ENCODE assay signal across 17 mouse cellular contexts in the genomic region with DNA sequence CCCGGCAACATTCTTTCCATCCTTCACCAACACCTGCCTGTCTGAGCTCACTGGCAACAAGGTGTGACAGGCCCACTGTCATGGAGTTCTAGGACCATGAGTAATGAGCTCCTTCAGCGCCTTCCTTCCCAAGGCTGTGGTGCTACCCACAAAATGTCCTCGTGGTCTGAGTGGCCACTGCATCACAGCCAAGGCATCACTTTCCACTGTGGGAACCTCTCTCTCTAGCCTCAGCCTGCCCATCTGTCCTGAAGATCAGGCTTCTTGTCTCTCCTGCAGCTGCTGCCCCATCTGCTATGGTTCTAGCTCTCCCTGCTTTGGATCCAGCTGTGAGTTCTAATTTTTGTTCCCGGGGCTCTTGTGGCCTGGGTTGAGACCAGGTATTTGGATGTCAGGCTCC.
"Had no signal": no experiment of that assay in that cellular context is flagged by ENCODE, and none has a peak within 500 bp of the region (broad histone marks: within the 10 kb centered on the region; RNA-seq: fewer than 3 reads in every experiment).

No protein-coding gene starts in this region.

- ATAC-seq: midbrain, embryonic 15.5 days had no signal

- H3K27me3 ChIP-seq: limb, embryonic 12.5 days; limb, embryonic 15.5 days; liver, embryonic 15.5 days; midbrain, embryonic 12.5 days; midbrain, embryonic 15.5 days; neural tube, embryonic 12.5 days; neural tube, embryonic 15.5 days had no signal

- H3K9ac ChIP-seq: limb, embryonic 12.5 days; limb, embryonic 15.5 days; liver, embryonic 15.5 days; midbrain, embryonic 12.5 days; midbrain, embryonic 15.5 days; neural tube, embryonic 12.5 days; neural tube, embryonic 15.5 days had no signal

- H3K36me3 ChIP-seq: limb, embryonic 12.5 days; limb, embryonic 15.5 days; liver, embryonic 15.5 days; midbrain, embryonic 12.5 days; midbrain, embryonic 15.5 days; neural tube, embryonic 12.5 days had no signal

- DNase-seq: kidney, adult 2 months; kidney, postnatal 25 days; layer of hippocampus, adult 9-11 months; lung, adult 2 months; lung, postnatal 14 days; thymus, adult 18-20 months; thymus, postnatal 36 days had no signal

- H3K4me3 ChIP-seq: layer of hippocampus, adult 2 months; limb, embryonic 12.5 days; limb, embryonic 15.5 days; liver, embryonic 15.5 days; midbrain, embryonic 12.5 days; midbrain, embryonic 15.5 days; neural tube, embryonic 12.5 days; neural tube, embryonic 15.5 days had no signal

- H3K9me3 ChIP-seq: limb, embryonic 12.5 days; limb, embryonic 15.5 days; liver, embryonic 15.5 days; midbrain, embryonic 12.5 days; midbrain, embryonic 15.5 days; neural tube, embryonic 12.5 days; neural tube, embryonic 15.5 days had no signal

- H3K4me2 ChIP-seq: limb, embryonic 12.5 days; limb, embryonic 15.5 days; liver, embryonic 11.5 days; liver, embryonic 15.5 days; midbrain, embryonic 12.5 days; midbrain, embryonic 15.5 days; neural tube, embryonic 12.5 days; neural tube, embryonic 15.5 days had no signal

- H3K27ac ChIP-seq: kidney, postnatal 0 days; layer of hippocampus, adult 2 months; limb, embryonic 12.5 days; limb, embryonic 15.5 days; liver, embryonic 15.5 days; midbrain, embryonic 12.5 days; midbrain, embryonic 15.5 days; neural tube, embryonic 12.5 days; neural tube, embryonic 15.5 days had no signal

- H3K4me1 ChIP-seq: liver, embryonic 15.5 days had no signal
